Mouse (Mus musculus) liver, embryonic 13.5 days (tissue): ENCODE measurements around the gene Ammecr1. TPM values are rescaled to one million over a fixed set of nuclear protein-coding genes. Genes with fewer than 3 reads are reported as not detected.

ENCODE experiments used
- ATAC-seq: fragments of 200-750 bp; cut with Nextera tagmentation; 2 replicates; pipeline ENCODE4 v1.8.0; 2017; ENCODE audit warnings: low read depth, mild to moderate bottlenecking, moderate number of reproducible peaks, moderate library complexity
- DNase-seq: peaks from one replicate; pipeline ENCODE4 v3.0.0; 2022
- H3K27ac ChIP-seq: fragments of 300-500 bp; sonication (generic); 2 replicates; pipeline ENCODE4 v1.5.1; 2015; ENCODE audit warnings: moderate library complexity, mild to moderate bottlenecking, inconsistent platforms
- H3K27me3 ChIP-seq: fragments of 300-500 bp; sonication (generic); 2 replicates; pipeline ENCODE4 v1.6.1; 2015; ENCODE audit warnings: mild to moderate bottlenecking, inconsistent platforms
- H3K36me3 ChIP-seq: fragments of 300-500 bp; sonication (generic); 2 replicates; pipeline ENCODE4 v1.6.1; 2015; ENCODE audit warnings: mild to moderate bottlenecking, inconsistent platforms
- H3K4me1 ChIP-seq: fragments of 300-500 bp; sonication (generic); replicated peaks from 2 replicates; pipeline ENCODE4 v1.6.1; 2015; ENCODE audit warnings: inconsistent platforms
- H3K4me2 ChIP-seq: fragments of 300-500 bp; sonication (generic); 2 replicates; pipeline ENCODE4 v1.6.1; 2015; ENCODE audit warnings: inconsistent platforms, mild to moderate bottlenecking, moderate library complexity
- H3K4me3 ChIP-seq: fragments of 300-500 bp; sonication (generic); replicated peaks from 2 replicates; pipeline ENCODE4 v1.5.1; 2015; ENCODE audit warnings: mild to moderate bottlenecking, inconsistent platforms
- H3K9ac ChIP-seq: fragments of 300-500 bp; sonication (generic); 2 replicates; pipeline ENCODE4 v1.6.1; 2015; ENCODE audit warnings: mild to moderate bottlenecking, inconsistent platforms
- H3K9me3 ChIP-seq: fragments of 300-500 bp; sonication (generic); replicated peaks from 2 replicates; pipeline ENCODE4 v1.6.1; 2016; ENCODE audit warnings: inconsistent platforms
- WGBS: fragments of 180-500 bp; shearing (Covaris S2); methylation state at CpG from one replicate; pipeline ENCODE4 v1.1.7; 2015; ENCODE audit not compliant: insufficient replicate concordance; 5-methylcytosine and 5-hydroxymethylcytosine counted together
- polyA plus RNA-seq: library from polyadenylated mRNA; unstranded; fragments of >200 nt; fragmentation: Nextera tagmentation; extraction: Ambion mirVana; gene quantifications from 2 replicates; pipeline ENCODE4 v1.2.1, GENCODE M21; 2015

Gene Ammecr1
- polyA plus RNA-seq, 1 experiment from 2014 or later: 16.6 TPM

GRCm38 (mm10) chrX:142846266-142846665 lies 120.3 kb downstream of the Ammecr1 start:
- no peak overlapping the region for H3K9ac ChIP-seq
- H3K27me3 ChIP-seq: no peaks in the 10 kb centered on the region
- peaks cover 10% of the 10 kb centered on the region; the same call in 1 of the 2 replicates for H3K36me3 ChIP-seq
- DNase-seq (no peak), ATAC-seq (no peak)
- no peaks in the 10 kb centered on the region for H3K9me3 ChIP-seq
- no peak overlapping the region for H3K4me2 ChIP-seq
- H3K27ac ChIP-seq: no peak overlapping the region
- WGBS: 69% methylated on average over 6 of the region's 6 CpGs
- no peak overlapping the region for H3K4me3 ChIP-seq
- no peaks in the 10 kb centered on the region for H3K4me1 ChIP-seq

- WGBS: 62% methylated on average over 4 of the region's 4 CpGs
- ATAC-seq: no peak
Measured at GRCm38 (mm10) chrX:142841916-142842315, 124.6 kb downstream of the Ammecr1 start.

GRCm38 (mm10) chrX:142839411-142839810 lies 127.1 kb downstream of the Ammecr1 start:
- Histone ChIP-seq H3K4me3 (no peak overlapping the region), H3K4me2 (no peak overlapping the region), H3K36me3 (peaks cover 24% of the 10 kb centered on the region; the same call in 1 of the 2 replicates), H3K27me3 (no peaks in the 10 kb centered on the region), H3K27ac (no peak overlapping the region), H3K9ac (no peak overlapping the region), H3K9me3 (no peaks in the 10 kb centered on the region), H3K4me1 (no peaks in the 10 kb centered on the region)
- no peak for DNase-seq
- 80% methylated on average over 7 of the region's 7 CpGs for WGBS
- no peak for ATAC-seq

More at GRCm38 (mm10) chrX:142841916-142842315, 124.6 kb downstream of the Ammecr1 start:
- Histone ChIP-seq H3K9ac (no peak overlapping the region), H3K27me3 (no peaks in the 10 kb centered on the region), H3K9me3 (no peaks in the 10 kb centered on the region), H3K36me3 (peaks cover 10% of the 10 kb centered on the region; the same call in 1 of the 2 replicates), H3K4me1 (no peaks in the 10 kb centered on the region), H3K27ac (no peak overlapping the region), H3K4me2 (no peak overlapping the region), H3K4me3 (no peak overlapping the region)
- DNase-seq: no peak

GRCm38 (mm10) chrX:142838841-142839240 lies 127.7 kb downstream of the Ammecr1 start:
- no peak overlapping the region for H3K9ac ChIP-seq
- WGBS: 65% methylated on average over 2 of the region's 2 CpGs
- no peaks in the 10 kb centered on the region for H3K4me1 ChIP-seq
- no peaks in the 10 kb centered on the region for H3K27me3 ChIP-seq
- H3K27ac ChIP-seq: no peak overlapping the region
- H3K36me3 ChIP-seq: peaks cover 24% of the 10 kb centered on the region; the same call in 1 of the 2 replicates
- no peak overlapping the region for H3K4me2 ChIP-seq
- H3K9me3 ChIP-seq: no peaks in the 10 kb centered on the region
- no peak overlapping the region for H3K4me3 ChIP-seq
- ATAC-seq (no peak), DNase-seq (no peak)

GRCm38 (mm10) chrX:142837316-142837715 lies 129.2 kb downstream of the Ammecr1 start:
- 75% methylated on average over 3 of the region's 3 CpGs for WGBS
- Histone ChIP-seq H3K4me1 (no peaks in the 10 kb centered on the region), H3K27me3 (no peaks in the 10 kb centered on the region), H3K4me2 (no peak overlapping the region), H3K36me3 (peaks cover 17% of the 10 kb centered on the region; the same call in 1 of the 2 replicates), H3K9ac (no peak overlapping the region), H3K4me3 (no peak overlapping the region), H3K9me3 (no peaks in the 10 kb centered on the region), H3K27ac (no peak overlapping the region)
- ATAC-seq: no peak
- DNase-seq: no peak

- no peak for ATAC-seq
- Histone ChIP-seq H3K27ac (no peak overlapping the region), H3K4me2 (no peak overlapping the region), H3K4me3 (no peak overlapping the region), H3K9me3 (no peaks in the 10 kb centered on the region), H3K36me3 (peaks cover 14% of the 10 kb centered on the region; the same call in 1 of the 2 replicates), H3K4me1 (no peaks in the 10 kb centered on the region), H3K9ac (no peak overlapping the region), H3K27me3 (no peaks in the 10 kb centered on the region)
- WGBS: 68% methylated on average over 7 of the region's 7 CpGs
- no peak for DNase-seq
Measured at GRCm38 (mm10) chrX:142836399-142836798, 130.1 kb downstream of the Ammecr1 start.

GRCm38 (mm10) chrX:142834807-142835206 lies 131.7 kb downstream of the Ammecr1 start:
- Histone ChIP-seq H3K36me3 (peaks cover 14% of the 10 kb centered on the region; the same call in 1 of the 2 replicates), H3K27me3 (no peaks in the 10 kb centered on the region), H3K4me2 (no peak overlapping the region), H3K9me3 (no peaks in the 10 kb centered on the region), H3K9ac (no peak overlapping the region), H3K4me1 (peaks cover 7% of the 10 kb centered on the region; the same call in 1 of the 2 replicates), H3K4me3 (no peak overlapping the region), H3K27ac (no peak overlapping the region)
- 77% methylated on average over 6 of the region's 6 CpGs for WGBS
- no peak for DNase-seq
- ATAC-seq: no peak

GRCm38 (mm10) chrX:142833164-142833796 lies 133.2 kb downstream of the Ammecr1 start:
- Histone ChIP-seq H3K27me3 (no peaks in the 10 kb centered on the region), H3K27ac (no peak overlapping the region), H3K9ac (no peak overlapping the region), H3K36me3 (peaks cover 14% of the 10 kb centered on the region; the same call in 1 of the 2 replicates), H3K9me3 (no peaks in the 10 kb centered on the region), H3K4me3 (no peak overlapping the region), H3K4me1 (peaks cover 16% of the 10 kb centered on the region), H3K4me2 (no peak overlapping the region)
- WGBS: 80% methylated on average over 13 of the region's 13 CpGs
- ATAC-seq (no peak), DNase-seq (no peak)

GRCm38 (mm10) chrX:142832221-142832620 lies 134.3 kb downstream of the Ammecr1 start:
- H3K9ac ChIP-seq: no peak overlapping the region
- ATAC-seq: no peak
- H3K4me2 ChIP-seq: no peak overlapping the region
- H3K4me1 ChIP-seq: peaks cover 16% of the 10 kb centered on the region
- H3K4me3 ChIP-seq: no peak overlapping the region
- H3K9me3 ChIP-seq: no peaks in the 10 kb centered on the region
- DNase-seq: no peak
- no peak overlapping the region for H3K27ac ChIP-seq
- no peaks in the 10 kb centered on the region for H3K27me3 ChIP-seq
- 66% methylated on average over 3 of the region's 3 CpGs for WGBS
- H3K36me3 ChIP-seq: peaks cover 14% of the 10 kb centered on the region; the same call in 1 of the 2 replicates

- WGBS: 76% methylated on average over 6 of the region's 6 CpGs
Measured at GRCm38 (mm10) chrX:142830572-142830971, 136.0 kb downstream of the Ammecr1 start.

GRCm38 (mm10) chrX:142829866-142830470 lies 136.6 kb downstream of the Ammecr1 start:
- ATAC-seq: 0 out of 2 replicates have a peak, but pooled peaks have one; percentile 15
- no peak for DNase-seq
- H3K27ac ChIP-seq: no peak overlapping the region

More at GRCm38 (mm10) chrX:142830572-142830971, 136.0 kb downstream of the Ammecr1 start:
- H3K4me3 ChIP-seq: no peak overlapping the region
- H3K36me3 ChIP-seq: peaks cover 11% of the 10 kb centered on the region; the same call in 1 of the 2 replicates
- peaks cover 16% of the 10 kb centered on the region for H3K4me1 ChIP-seq
- H3K27me3 ChIP-seq: no peaks in the 10 kb centered on the region
- no peaks in the 10 kb centered on the region for H3K9me3 ChIP-seq
- no peak overlapping the region for H3K4me2 ChIP-seq
- no peak overlapping the region for H3K27ac ChIP-seq
- peak; percentile 63 for ATAC-seq
- DNase-seq: no peak
- no peak overlapping the region for H3K9ac ChIP-seq

More at GRCm38 (mm10) chrX:142829866-142830470, 136.6 kb downstream of the Ammecr1 start:
- Histone ChIP-seq H3K9me3 (no peaks in the 10 kb centered on the region), H3K36me3 (peaks cover 6% of the 10 kb centered on the region; the same call in 1 of the 2 replicates), H3K27me3 (no peaks in the 10 kb centered on the region), H3K9ac (no peak overlapping the region), H3K4me3 (no peak overlapping the region), H3K4me2 (no peak overlapping the region), H3K4me1 (peaks cover 16% of the 10 kb centered on the region)
- 55% methylated on average over 12 of the region's 12 CpGs for WGBS
